Mouse (Mus musculus) cerebellum, adult (tissue): ENCODE data around the gene Tpp1.

Source experiments
- ATAC-seq: cut with Nextera tagmentation; 2 replicates; pipeline ENCODE4 v1.9.2; 2017; ENCODE audit warnings: mild to moderate bottlenecking, moderate library complexity, mixed read lengths; ENCODE audit not compliant: insufficient number of reproducible peaks, low FRiP score, low TSS enrichment

Tpp1 gene

GRCm38 (mm10) chr7:105751491-105752433 lies at the start of gene Tpp1:
Tpp1 (minus strand) TSS chr7:105752235.
- peak; percentile 90 for ATAC-seq

DNA sequence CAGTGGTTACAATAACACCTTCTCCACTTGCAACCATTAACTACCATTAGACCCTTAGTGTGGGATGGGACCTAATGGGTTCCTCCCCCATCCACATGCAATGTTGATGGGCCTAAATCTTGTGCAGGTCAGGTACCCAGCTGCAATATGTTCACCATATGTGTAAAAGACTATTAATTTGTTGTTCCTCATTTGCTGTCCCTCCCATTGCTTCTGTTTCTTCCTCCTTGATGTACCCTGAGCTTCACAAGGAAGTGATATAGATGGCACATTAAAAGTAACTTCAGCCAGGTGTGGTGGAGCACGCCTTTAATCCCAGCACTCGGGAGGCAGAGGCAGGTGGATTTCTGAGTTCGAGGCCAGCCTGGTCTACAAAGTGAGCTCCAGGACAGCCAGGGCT lies 44.9 kb upstream of the Tpp1 start:
- ATAC-seq = no peak

GRCm38 (mm10) chr7:105795759-105796366 lies 43.8 kb upstream of the Tpp1 start:
- no peak for ATAC-seq

DNA sequence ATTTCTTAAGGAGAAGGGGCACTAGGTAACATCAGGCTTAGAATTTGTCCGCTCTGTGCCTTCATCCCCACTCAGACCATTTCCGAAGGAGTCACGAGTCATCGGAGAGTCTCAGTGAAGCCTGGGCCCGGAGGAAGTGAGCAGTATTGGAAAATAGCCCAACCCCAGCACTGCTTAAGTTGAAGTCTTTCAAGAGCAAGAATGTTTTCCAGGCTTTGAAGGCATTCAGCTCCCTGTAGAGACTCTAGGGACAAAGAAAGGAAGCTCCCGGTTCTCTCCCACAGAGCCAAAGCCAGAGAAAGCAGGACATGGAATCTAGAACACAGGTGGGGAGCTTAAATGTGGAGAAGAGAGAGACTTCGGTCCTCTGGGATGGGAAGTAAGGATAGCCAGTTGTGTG lies 41.7 kb upstream of the Tpp1 start:
- no peak for ATAC-seq

DNA sequence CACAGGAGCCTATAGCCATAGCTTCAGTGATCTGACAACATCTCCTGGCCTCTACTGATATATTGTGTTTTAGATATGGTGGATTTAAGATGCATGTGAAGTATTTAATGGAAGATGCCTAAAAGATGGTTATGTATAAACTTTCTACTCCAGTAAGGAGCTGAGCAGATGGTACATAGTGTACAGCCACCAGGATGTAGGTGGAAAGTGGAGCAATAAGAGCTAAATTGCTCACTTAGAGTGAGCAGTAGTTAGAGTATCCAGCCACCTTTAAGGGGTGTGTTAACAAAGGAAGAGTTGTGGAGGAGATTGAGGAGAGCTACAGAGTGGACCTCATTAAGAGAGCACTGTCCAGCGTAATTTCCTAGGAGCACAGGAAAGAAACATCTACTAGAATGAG lies 39.1 kb upstream of the Tpp1 start:
- ATAC-seq = no peak

- no peak for ATAC-seq
Observed at GRCm38 (mm10) chr7:105787285-105788140, 35.5 kb upstream of the Tpp1 start, which contains the start of gene Dchs1. Dchs1 (minus strand) TSS chr7:105787654.

- no peak for ATAC-seq
Observed at GRCm38 (mm10) chr7:105786506-105787284, 34.7 kb upstream of the Tpp1 start.

DNA sequence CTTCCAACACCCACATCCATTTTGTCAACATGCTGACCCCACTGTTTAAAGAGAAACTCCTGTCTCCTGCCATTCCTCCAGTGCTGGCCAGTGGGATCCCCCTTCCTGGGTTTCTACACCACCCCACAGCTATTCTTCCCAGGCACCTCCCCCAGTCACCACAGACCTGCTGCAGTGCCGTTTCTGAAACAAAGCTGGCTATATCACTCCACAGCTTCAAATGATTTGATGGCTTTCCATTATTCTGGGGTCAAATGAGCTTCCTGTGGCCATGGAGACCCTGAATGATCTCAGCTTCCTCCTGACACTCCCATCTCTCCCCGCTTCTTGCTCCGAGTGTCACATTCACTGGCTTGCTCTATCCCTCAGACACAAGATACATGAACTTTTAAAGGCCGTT lies 32.5 kb upstream of the Tpp1 start:
- no peak for ATAC-seq

DNA sequence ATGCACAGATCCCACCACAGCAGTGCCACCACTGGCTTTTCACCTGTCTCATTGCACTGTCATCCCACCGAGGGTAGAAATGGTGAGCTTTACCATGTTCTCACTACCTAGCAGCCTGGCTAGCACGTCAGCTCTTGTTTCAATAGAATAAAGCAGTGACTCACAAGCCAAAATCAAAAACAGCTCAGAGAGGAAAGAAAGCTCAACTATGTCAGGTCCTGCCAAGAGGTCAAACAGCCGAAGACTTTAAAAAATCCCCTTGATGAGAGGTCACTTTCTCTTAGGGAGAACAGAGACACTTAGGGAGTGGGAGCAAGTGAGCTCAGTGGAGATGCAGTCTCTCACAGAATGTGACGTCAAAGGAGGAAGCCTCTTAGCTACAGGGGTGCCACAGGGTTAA lies 31.8 kb upstream of the Tpp1 start:
- ATAC-seq = no peak

- no peak for ATAC-seq
Observed at GRCm38 (mm10) chr7:105778553-105779265, 26.7 kb upstream of the Tpp1 start.

DNA sequence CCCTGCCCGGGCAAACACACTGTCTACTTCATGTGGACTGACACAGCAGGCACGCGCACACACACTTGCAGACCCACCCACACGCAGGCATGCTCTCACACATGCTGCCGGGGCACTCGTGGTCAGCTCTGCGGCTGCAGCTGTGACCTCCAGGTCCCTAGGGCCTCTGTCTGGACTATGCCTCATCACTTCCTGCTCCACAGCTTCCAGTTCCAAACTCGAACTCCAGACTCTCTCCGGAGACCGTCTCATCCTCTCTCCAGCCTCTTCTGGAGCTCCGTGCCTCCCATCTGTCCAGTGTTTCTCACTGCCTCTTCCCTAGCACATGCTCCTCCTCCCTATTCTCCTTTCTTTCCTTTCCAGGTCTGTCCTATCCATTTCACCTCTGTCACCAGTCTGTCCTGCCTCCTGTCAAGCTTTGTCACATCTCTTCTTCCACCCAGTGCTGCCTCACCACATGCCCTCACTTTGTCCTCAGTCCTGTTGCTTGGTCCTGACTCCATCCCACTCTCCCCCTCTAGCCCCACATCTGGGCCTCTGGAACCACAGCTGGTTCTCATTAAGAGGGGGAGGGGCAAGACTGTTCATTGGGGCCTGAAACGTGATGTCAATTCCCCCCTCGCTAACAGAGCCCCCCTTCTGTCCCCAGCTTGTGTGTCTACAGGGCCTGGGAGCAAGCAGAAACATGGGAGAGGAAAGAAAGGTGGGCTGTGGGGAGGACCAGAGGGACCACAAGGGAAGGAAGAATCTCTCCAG lies 25.9 kb upstream of the Tpp1 start:
- ATAC-seq = no peak

DNA sequence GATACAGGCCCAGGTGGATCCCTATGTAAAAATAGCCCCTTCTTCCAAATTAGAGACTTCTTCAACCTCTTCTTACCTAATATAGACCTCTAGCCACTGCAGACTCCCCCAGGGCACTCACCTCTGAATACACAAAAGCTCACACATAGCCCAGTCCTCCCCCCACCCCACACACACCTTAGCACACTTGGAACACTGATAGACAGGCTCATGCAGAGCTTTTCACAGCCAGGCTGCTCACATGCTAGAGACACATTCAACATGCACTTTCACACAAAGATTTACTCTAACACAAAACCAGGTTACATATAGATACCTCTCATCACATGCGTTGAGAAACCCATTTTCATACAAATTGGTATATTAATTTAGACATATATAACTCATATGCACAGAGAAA lies 25.3 kb upstream of the Tpp1 start:
- ATAC-seq = no peak

GRCm38 (mm10) chr7:105776026-105776425 lies 24.0 kb upstream of the Tpp1 start:
- ATAC-seq = no peak

- ATAC-seq = no peak
Observed at GRCm38 (mm10) chr7:105774661-105775060, 22.6 kb upstream of the Tpp1 start.

- no peak for ATAC-seq
Observed at GRCm38 (mm10) chr7:105773041-105773440, 21.0 kb upstream of the Tpp1 start.

DNA sequence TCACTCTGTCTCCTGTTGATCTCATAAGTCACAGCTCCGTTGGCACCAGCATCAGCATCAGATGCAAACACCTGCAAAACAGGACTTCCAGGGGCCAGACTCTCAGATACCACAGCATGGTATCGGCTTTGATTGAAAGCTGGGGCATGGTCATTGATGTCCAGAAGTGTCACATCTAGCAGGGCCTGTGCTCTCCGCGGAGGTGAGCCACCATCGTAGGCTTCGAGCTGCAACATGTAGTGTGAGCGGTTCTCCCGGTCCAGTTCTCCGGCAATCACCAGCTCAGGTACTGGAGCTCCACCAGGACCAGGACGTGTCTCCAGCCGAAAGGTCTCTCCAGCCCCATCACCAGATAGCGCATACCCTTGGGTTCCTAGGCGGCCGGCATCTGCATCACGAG lies 20.3 kb upstream of the Tpp1 start:
- ATAC-seq = no peak

DNA sequence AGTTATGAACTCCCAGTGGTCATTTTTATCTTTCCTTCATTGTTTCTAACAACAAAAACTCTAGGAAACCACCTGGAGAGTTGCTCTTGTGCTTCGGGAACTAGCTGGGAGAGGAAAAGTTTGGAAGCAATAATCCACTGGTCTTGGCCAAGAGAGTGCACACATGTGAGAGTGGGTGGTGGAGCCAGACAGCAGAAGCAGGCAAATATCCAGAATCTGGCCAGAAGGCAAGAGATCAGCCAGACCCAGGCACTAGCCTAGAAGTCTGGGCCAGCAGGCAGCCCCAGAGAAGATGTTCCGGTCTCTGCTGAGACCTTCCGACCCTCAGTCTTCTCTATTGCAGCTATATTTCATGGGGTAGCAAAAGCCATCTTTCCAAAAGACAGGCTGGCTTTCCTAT lies 17.9 kb upstream of the Tpp1 start:
- ATAC-seq = no peak

GRCm38 (mm10) chr7:105767729-105768165 lies 15.7 kb upstream of the Tpp1 start:
- ATAC-seq = no peak

- ATAC-seq = no peak
Observed at GRCm38 (mm10) chr7:105764331-105764730, 12.3 kb upstream of the Tpp1 start.
